Mouse (Mus musculus) thymus, adult 18-20 months (tissue): ENCODE data around the gene Actn3.
A peak's percentile ranks its signal among the peaks of the same experiment; 100 is the strongest.
"Not testable (repeated sequence)": the region's sequence is repeated elsewhere in the genome, so short reads cannot be mapped to it uniquely, and the experiment has no call there.

Experiments used
- DNase-seq, 2 experiments: peaks; one replicate each; pipeline ENCODE4 v3.0.0; 2022; ENCODE audit warnings: mixed read lengths in 2 of 2

Actn3 gene

DNA sequence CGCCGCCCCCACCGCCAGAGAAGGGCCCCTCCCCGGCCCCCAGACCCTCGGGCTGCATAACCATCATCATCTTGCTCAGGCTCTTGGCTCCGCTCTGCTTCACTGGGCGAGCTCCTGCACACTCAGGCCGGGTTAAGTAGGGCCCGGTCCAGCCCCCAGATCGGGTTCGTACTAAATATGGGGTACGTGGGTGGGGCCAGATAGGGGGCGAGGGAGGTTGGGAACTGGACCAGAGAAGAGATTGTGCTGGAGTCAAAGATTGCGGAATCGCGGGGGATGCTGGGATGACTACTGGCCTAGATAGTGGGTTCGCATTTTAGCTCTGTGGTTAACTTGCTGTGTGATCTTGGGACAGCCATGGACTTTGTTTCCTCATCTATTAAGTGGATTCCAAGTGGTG, at the start of gene Actn3:
Actn3 (minus strand) TSS at position 125 of the 400 bp plus-strand sequence.
- peak in 1 of 2 experiments; percentile 16 for DNase-seq

DNA sequence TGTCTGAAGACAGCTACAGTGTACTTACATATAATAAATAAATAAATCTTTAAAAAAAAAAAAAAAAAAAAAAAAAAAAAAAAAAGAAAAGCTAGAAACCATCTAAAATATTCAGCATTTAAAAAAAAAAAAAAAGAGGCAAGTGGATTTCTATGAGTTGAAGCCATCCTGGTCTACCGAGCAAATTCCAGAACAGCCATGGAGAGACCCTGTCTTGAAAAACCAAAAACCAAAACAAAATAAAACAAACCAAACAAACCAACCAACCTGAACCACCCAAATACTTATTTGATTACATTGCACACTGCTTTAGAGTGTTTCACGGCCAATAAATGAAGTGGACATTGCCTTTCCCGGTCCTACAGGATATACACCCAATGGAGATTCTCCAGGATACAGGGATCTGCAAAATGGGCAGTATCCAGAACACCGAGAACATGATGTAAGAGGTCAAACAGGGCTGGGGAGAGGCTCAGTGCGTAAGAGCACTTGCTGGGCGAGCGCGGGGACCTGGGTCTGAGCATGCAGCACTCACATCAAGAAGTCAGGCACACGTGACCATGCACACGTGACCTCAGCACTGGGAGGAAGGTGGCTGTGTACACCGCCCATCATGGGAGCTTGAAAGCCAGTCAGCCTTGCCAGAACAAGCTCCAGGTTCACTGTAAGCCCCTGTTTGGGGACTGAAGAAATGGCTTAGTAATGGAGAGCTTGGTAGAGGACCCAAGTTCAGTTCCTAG, 47.6 kb upstream of the Actn3 start:
- no peak for DNase-seq

DNA sequence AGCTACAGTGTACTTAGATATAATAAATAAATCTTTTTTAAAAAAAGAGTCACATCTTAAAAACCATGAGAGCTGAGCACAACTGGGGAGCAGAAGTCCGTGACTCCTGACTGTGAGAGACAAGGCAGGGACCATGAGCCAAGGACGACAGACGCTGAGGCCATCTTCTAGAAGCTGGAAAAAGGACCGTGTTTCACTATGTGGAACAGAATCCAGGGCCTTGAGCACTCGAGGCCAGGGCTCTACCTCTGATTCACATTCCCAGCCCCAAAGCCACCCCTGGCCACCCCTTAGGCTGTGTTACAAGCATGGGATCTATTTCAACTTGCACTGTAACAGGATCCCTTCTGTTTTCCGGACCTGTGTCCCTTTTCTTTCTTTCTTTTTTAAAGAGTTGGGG, 41.9 kb upstream of the Actn3 start:
- no peak for DNase-seq

DNA sequence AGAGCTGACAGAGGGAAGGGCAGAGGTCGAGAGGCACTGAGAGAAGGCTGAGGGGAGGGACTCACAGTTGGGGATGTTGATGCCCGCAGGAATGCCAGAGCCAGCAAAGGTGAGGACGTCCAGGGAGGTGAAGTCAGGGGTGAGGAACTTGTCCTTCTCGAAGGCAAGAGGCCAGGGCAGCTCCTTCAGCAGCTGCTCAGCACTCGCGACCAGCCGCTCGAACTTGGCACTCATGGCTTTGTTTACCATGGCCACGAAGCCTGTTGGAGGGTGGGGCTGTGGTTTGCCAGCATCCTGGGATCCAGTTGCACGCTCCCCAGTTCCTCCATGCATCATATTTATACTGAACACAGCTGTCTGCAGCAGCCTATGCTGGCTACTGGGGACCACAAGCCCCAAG, 39.1 kb upstream of the Actn3 start:
- DNase-seq = no peak

DNA sequence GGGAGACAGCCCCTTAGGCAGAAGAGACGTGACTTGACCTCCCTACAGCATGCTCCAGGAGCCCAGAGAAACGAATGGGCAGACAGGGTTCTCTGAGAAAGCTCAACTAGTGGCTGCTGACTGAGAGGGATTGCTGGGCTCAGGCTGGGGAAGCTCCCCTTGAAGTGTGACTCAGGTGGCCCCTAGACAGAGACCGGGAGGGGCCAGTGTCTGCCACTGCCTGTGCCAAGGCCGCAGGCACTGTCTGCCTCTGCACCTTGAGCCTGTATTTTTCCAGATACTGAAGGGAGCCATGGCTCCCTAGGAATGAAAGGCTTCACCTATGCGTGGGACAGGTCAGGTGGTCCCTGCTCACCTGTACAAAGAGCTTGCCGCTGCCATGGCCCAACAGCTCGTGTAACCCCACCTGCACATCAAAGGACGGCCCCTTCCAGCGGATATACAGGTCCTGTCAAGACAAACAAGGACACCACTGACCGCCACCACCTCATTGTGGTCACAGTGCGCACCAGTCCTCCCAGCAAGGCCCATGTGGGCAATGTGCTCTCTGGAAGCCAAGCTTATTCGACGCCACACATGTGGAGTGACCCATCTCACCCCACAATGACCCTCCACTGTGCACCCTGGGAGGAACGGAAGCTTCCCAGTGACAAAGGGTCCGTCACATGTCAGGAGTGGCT, 38.4 kb upstream of the Actn3 start:
- DNase-seq = no peak

DNA sequence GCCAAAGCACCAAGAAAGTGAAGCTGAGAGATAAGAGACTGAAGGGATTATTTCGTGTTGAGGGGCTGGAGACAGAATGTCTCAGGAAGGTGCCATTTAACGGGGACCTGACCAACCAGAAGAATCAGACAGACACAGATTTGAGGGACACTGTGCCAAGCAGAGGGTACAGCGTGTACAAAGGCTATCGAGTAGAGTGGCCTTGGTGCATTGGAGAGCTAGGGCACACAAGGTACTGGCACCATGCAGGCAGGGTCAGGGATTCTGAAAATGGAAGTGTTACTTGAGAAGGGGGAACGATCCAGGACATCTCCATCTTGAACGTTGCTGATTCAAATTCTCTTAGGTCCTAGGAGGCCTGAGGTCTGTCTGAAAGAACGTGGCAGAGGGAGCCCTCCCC, 31.7 kb upstream of the Actn3 start:
- DNase-seq = no peak

DNA sequence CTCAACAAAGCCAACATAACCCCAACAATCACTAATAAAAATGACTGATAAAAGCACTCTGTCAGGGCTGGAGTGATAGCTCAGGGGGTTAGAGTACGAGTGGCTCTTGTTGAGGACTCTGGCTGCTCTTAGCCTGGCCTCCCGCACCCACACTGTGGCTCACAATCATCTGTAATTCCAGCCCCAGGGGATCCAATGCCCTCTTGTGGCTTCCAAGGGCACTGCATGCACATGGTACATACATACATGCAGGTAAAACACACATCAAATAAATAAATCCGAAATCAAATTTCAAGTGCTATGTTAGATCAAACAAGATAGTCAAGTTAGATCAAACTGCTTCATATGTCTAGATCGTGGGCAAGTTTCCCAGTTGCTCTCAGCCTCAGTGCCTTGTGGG, 30.4 kb upstream of the Actn3 start:
- no peak for DNase-seq

DNA sequence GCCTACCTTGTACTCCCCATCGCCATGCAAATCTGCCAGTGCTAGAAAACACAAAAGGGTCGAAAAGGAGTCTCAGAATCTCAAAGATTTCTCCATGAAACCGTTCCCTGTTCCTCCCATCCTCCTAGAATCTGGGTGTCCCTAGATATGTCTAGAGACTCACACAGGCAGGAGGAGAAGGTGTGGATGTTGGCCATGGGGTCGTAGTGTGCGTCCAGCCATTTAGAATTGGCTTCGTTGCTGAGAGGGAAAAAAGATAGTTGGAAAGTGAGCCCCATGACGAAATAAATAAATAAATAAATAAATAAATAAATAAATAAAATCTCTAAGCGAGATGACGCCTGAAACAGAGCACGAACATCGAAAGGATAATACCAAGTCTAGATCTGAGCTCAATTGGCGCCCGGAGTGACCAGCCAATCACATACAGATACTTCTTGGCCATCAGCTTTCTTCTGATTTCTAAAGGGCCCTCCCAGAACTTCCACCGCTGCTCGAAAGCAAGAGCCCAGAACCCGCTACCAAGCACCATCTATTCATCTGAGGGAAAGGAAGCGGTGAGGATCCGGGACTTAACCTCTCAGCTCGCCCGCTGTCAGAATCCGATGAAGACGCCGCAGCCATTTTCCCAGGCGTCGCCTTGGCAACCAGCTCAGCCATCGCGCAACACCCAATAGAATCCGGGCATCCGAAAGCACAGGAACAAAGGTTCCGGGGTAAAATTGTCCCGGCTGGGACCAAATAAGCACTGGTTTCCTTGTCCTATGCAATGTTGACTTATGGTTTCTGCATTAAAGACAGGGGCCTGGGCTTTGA, 28.5 kb upstream of the Actn3 start, which contains the start of gene Bbs1:
Bbs1 (minus strand) TSS at position 650 of the 816 bp plus-strand sequence.
- peak; percentile 34 to 51 for DNase-seq

DNA sequence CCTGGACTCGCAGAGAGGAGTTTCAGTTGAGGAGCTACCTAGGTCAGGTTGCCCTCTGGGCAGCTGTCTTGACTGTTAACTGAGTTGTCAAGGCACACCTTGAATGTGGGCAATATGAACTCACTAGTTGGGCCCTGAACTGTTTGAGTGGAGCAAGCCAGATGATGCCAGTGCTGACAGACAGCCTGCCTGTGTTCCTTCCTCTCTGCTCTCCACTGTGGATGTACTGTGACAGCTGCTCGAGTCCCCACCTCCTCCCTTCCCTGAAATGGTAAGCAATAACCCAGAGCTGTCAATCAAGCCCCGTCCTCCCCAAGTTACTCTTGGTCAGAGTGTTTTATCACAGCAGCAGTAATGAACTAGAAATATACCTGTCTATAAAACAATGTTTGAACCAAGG, 22.2 kb upstream of the Actn3 start:
- DNase-seq = no peak

DNA sequence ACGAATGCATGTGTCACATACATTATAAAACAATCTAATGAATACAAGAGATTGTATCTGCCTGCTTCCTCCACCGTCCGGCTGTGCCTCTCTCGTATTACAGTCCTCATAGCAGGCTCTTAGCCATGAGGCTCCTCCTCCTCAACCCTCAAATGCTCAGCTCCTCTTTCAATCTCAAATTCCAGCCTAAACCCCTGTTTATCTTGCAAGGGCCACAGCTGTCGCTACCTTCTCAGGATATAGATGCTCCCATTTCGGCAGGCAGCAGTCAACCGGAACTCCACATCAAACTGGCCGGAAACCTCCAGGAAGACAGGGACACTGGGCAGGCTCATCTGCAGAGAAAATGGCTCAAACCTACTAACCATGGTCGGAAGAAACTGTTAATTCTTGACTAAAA, 21.3 kb upstream of the Actn3 start:
- no peak for DNase-seq

DNA sequence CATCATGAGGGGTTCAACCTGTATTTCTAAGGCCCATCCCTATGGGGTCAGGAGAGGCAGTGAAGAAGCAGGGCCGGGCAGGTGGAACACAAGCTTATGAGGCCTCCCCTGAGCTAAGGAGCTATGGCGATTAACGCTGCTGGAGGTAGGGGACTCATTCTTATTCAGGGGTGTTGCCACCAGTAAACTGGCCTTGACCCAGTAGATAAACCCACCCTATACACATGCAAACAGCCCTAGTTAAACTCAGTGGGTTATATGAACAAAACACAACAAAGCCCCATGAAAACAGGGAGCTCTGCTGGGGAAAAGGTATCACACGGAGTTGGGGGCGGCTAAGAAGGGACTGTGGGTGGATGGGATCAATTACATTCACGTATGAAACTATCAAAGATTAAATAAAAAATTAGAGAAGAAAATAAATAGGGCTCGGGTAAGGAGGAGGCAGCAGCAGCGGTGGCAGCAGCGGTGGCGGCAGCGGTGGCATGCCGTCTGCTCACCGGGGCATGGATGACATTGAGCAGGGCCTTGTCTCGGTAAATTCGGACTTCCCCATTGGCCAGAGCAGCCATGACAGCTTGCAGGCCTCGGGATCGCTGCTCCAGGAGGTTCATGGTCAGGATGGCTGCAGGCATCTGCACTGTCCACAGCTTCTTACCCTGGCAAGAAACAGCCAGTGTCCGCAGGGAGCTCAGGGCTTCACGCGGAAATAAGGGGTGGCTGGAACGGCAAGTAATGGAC, 19.2 kb upstream of the Actn3 start:
- DNase-seq = no peak

DNA sequence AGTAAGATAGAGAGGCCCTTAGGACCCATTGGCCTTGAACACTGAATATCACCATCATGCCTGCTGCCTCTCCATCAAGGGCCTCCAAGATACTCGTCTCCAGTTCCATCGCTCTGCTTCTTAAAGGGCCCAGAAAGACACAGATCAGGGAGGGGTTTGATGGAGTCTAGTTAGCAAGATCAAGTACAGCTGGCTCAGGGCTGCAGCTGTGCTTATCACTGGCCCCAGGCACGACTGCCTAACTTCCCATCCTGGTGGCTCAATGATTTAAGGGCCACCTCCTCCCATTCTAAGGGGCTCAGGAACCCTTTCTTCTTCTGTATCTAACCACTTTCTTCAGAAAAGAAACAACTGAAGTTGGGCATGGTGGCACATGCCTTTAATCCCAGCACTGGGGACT, 14.1 kb upstream of the Actn3 start:
- no peak for DNase-seq

DNA sequence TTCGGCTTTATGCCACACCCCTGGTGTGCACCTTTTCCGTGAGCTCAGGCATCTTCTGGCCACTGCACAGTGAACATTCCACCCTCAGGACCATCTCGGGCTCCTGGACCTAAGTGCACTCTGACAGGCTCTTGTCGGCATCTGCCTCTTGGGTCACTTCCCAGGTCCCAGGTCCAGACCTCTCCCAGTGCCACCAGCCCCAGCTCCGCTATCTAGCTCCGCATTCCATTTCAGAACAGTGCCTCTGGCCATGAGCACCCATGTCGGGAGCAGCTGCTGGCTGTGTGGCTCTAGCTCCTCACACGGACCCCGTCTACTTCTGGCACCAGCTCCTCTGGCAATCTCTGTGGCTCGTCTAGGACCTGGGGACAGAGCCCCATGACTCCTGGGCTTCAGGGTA, 12.1 kb upstream of the Actn3 start:
- no peak for DNase-seq

DNA sequence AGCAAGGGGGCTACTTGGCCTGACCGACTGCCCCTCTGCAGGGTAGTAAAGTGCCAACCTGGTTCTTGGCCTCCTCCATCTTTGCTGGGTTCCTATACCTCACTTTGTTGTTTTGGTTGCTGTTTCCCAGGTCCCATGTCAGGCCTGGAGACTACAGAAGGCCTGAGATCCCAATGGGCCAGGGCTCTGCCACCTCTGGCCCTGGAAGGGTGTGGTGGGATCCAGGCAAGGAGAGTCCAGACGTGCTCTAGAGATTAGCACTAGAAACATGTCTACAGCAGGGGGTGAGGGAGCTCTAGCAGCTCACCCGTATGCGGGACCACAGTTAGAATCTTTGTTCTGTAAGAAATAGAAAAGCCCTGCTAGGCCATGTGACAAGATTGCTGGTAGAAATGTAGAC, 6.3 kb upstream of the Actn3 start:
- DNase-seq = no peak

DNA sequence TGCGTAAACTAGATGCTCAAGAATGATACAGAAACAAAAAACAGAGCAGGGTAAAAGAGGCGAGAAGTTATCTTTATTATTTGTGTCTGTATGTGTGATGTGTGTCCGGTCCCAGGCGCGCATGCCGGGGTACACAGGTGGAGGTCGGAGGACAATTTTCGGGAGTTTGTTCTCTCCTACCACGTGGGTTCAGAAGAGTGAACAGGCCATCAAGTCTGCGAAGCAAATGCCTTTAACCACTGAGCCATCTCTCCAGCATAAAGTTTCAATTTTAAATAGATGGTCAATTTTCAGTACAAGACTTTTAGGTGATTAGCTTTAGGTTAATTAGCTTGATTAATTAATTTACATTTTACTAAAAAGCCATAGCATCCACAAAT, 1.6 kb upstream of the Actn3 start:
- DNase-seq = no peak

DNA sequence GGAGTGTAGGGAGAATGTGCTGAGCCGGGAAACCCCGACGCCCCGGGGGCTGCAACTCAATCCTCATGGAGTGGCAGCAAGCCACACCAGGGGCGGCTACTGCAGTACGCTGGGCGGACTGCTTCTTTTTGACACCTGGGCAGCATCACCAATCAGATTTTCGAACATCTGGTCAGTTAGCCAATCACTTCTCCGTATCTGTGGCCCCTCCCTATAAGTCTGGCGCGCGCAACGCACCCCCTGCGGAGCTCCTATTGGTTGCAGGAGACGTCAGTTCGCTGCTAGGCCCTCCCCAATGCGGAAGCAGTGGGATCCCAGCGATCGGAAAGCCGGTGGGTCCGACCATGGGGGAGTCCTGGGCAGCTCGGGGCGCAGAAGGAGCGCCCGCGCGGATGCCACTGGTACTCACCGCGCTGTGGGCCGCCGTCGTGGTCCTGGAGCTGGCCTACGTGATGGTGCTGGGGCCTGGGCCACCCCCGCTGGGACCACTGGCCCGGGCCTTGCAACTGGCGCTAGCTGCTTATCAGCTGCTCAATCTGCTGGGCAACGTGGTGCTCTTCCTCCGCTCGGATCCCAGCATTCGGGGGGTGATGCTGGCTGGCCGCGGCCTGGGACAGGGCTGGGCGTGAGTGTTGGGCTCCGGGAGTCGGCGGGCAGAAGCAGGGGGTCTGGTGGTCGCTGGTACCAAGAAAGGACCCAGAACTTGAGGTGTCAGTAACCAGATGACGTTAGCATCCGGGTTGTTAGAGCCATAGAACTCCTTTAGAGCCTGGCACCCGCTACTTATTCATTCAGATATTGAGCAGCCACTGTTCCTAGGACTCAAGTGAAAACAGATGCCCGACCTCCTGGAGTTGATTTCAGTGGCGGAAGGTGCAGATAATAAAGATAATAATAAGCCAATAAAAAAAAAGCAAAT, 955 bp upstream of the Actn3 start, which contains the start of gene Zdhhc24:
Zdhhc24 (plus strand) TSS at position 264 of the 919 bp plus-strand sequence.
- DNase-seq = peak; percentile 90 to 93

DNA sequence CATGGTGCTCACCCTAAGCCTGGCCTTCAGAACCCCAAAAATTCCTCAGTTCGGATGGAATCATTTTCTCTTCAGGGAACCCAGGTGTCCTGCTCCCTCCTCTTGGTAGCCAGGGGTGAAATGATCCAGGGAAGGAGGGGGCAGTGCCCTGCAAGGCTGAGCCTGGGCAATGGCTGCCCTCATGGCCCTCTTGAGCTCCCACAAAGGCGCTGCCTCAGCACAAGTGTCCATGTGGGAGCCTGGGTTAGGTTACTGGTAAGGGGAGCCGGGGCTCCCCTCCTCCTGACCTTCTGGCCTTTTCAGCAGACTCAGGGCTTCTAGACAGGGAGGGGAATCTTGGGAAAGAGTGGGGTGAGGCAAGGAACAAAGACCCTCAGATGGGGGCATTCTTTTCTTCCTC, 954 bp downstream of the Actn3 start:
- no peak for DNase-seq

DNA sequence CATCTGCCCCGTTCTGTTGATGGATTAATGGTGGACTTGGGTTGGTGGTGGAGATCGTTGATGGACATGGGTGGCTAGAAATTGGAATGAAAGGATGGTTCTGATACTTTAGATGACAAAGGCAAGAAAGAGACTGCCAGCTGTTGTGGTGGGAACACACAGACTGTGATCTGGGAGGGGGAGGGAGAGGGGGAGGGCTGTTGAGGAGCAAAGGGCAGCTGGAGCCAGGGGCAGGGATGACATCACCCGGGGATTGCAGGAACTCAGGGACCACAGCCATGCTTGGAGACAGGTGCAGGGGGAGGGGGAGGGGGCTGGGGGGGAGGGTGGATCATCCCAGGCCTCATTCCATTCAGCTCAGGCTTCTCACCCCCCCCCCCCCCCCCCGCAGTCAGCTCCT, 1.5 kb downstream of the Actn3 start:
- DNase-seq = no peak

DNA sequence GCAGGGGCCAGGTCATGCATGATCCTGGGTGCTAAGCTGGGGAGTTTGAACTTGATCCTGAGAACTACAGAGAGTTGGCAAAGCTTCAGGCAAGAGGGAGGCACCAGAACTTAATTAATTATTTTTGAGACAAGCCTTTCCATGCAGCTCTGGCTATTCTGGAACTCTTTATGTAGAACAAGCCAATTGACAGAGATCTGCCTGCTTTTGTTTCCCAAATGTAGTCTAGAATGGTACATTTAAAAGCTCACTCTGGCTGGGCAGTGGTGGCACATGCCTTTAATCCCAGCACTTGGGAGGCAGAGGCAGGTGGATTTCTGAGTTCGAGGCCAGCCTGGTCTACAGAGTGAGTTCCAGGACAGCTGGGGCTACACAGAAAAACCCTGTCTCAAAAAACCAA, 3.1 kb downstream of the Actn3 start:
- DNase-seq = not testable (repeated sequence)

DNA sequence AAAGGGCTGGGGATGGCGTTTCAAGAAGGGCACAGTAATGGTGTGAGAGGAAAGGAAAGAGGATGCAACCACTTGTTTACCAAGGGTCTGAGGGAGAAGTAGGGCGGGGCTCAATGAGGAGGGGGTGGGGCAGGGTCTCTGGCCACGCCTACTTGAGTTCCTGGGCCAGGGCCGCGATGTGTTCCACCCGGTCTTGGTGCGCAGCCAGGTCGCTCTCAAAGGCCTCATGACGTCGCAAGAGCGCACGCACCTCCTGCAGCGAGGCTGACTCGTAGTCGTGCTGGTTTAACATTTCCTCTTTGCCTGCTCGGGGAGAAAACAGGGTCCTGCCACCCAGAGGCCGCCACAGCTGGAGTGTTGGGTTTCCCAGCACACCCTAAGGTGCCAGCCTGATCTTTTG, 12.6 kb downstream of the Actn3 start:
- DNase-seq = no peak

DNA sequence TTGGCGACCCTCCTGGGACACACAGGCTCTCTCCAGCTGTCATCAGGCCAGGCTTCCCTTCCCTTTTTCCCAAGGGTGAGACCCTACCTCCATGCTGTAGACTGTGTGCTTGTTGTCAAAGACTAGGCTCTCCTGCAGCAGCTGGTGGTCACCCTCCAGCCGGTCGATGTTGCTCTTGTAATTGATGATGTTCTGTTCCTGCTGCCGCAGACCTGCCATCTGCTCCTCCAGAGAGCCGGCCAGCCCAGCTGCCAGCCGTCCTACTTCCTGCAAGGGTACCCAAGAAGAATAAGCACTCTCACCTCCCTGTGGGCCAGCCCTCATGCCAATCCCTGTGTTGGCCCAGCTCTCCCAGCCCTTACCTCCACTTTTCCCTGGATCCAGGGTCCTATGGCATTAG, 14.7 kb downstream of the Actn3 start:
- DNase-seq = no peak

DNA sequence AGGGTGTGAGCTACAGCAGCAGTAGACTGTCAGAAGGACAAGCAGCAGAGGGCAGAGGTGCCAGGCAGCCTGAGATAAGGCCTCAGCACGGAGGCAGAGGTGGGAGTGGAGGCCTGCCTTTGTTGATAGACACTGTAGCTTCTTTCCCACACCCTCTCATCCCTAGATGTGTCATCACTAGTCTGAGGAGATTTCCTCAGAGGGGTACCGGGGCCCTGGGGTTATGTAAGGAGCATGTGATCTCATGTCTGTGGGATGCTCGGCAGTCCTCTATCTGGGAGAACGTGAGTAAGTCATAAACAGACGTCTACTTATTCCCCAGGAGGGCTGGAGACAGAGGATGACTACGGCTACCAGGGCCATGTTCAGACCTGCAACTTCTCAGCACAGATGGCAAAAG, 18.6 kb downstream of the Actn3 start:
- no peak for DNase-seq
